Mouse (Mus musculus) embryonic facial prominence, embryonic 13.5 days (tissue): ENCODE data around the gene Smad3. TPM values are rescaled to one million over a fixed set of nuclear protein-coding genes. Genes with fewer than 3 reads are reported as not detected.

ENCODE experiments used
- ATAC-seq: fragments of 200-750 bp; cut with Nextera tagmentation; 2 replicates; pipeline ENCODE4 v1.8.0; 2017; ENCODE audit warnings: low read depth; ENCODE audit not compliant: insufficient number of reproducible peaks, insufficient read depth, low FRiP score, low TSS enrichment
- H3K27ac ChIP-seq: fragments of 300-500 bp; sonication (generic); 2 replicates; pipeline ENCODE4 v1.5.1; 2015; ENCODE audit warnings: moderate library complexity, mild to moderate bottlenecking, inconsistent platforms
- H3K27me3 ChIP-seq: fragments of 300-500 bp; sonication (generic); 2 replicates; pipeline ENCODE4 v1.6.1; 2015; ENCODE audit warnings: mild to moderate bottlenecking, inconsistent platforms
- H3K36me3 ChIP-seq: fragments of 300-500 bp; sonication (generic); 2 replicates; pipeline ENCODE4 v1.6.1; 2015; ENCODE audit warnings: mild to moderate bottlenecking, inconsistent platforms
- H3K4me1 ChIP-seq: fragments of 300-500 bp; sonication (generic); 2 replicates; pipeline ENCODE4 v1.6.1; 2015; ENCODE audit warnings: inconsistent platforms
- H3K4me2 ChIP-seq: fragments of 300-500 bp; sonication (generic); 2 replicates; pipeline ENCODE4 v1.6.1; 2015; ENCODE audit warnings: moderate library complexity, mild to moderate bottlenecking, inconsistent platforms
- H3K4me3 ChIP-seq: fragments of 300-500 bp; sonication (generic); 2 replicates; pipeline ENCODE4 v1.5.1; 2015; ENCODE audit warnings: mild to moderate bottlenecking, inconsistent platforms
- H3K9ac ChIP-seq: fragments of 300-500 bp; sonication (generic); 2 replicates; pipeline ENCODE4 v1.6.1; 2015; ENCODE audit warnings: mild to moderate bottlenecking, inconsistent platforms
- H3K9me3 ChIP-seq: fragments of 300-500 bp; sonication (generic); 2 replicates; pipeline ENCODE4 v1.6.1; 2016; ENCODE audit warnings: inconsistent platforms
- WGBS: fragments of 180-500 bp; shearing (Covaris S2); methylation state at CpG from one replicate; pipeline ENCODE4 v1.1.7; 2015; ENCODE audit warnings: mixed read lengths; 5-methylcytosine and 5-hydroxymethylcytosine counted together
- polyA plus RNA-seq: library from polyadenylated mRNA; unstranded; fragments of >200 nt; fragmentation: Nextera tagmentation; extraction: Ambion mirVana; gene quantifications from 2 replicates; pipeline ENCODE4 v1.2.1, GENCODE M21; 2015

The Smad3 gene
- polyA plus RNA-seq, 1 experiment from 2014 or later: 29.8 TPM

DNA sequence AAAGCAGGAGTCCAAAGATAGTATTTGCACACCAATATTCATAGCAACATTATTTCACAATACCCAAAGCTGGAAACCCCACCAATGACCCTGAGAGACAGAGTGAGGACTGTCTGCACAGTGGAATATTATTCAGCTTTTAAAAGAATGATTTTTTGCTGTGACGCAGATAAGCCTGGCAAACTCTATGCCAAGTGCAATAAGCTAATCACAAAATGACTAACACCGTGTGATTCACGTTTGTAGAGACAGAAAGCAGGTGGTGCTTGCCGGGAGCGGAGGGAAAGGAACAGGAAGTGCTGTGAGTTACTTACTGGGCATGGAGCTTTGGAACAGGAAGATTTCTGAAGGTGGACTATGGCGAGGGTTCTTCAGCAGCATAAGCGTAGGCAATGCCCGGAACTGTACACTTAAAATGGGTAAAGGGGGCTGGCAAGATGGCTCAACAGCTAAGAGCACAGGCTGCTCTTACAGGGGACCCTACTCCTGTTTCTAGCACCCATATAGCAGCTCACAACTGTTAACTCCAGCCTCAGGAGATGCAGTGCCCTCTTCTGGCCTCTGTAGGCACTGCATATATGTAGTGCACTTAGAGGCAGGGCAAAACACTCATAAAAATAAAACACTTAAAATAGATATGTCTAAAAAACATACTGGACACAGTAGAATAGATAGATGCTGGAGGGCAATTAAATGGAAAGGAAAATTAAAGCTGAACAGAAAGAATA lies 3.7 kb upstream of the Smad3 start:
- no peak for ATAC-seq
- Histone ChIP-seq H3K4me3 (no peak overlapping the region), H3K36me3 (no peaks in the 10 kb centered on the region), H3K4me1 (peaks cover 16% of the 10 kb centered on the region), H3K4me2 (no peak overlapping the region), H3K9me3 (peaks cover 5% of the 10 kb centered on the region), H3K9ac (no peak overlapping the region), H3K27ac (no peak overlapping the region), H3K27me3 (no peaks in the 10 kb centered on the region)
- WGBS: 97% methylated on average over 8 of the region's 8 CpGs

DNA sequence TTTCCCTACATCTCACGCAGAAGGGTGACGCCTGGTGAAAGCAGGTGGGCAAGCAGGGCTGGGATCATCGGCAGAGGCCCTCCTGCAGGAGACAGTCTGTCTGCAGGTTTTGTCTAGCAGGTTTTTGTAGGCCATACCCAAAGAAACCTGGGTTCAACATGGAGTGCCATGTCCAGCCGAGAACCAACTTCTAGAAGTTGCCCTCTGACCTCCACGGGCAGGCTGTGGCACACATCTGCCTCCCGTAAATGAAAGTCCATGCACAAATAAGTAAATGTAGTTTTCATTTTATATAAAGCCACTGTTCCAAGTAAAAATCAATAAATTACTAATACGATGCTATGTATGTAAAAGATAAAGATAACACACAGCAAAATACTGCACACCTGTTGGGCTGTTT lies 3.0 kb upstream of the Smad3 start:
- Histone ChIP-seq H3K36me3 (no peaks in the 10 kb centered on the region), H3K9ac (no peak overlapping the region), H3K27ac (no peak overlapping the region), H3K4me2 (no peak overlapping the region), H3K4me1 (peaks cover 24% of the 10 kb centered on the region), H3K27me3 (no peaks in the 10 kb centered on the region), H3K4me3 (no peak overlapping the region), H3K9me3 (peaks cover 5% of the 10 kb centered on the region)
- ATAC-seq: no peak
- 92% methylated on average over 7 of the region's 7 CpGs for WGBS

- no peak overlapping the region; the same call in 1 of the 2 replicates for H3K27ac ChIP-seq
- WGBS: 76% methylated on average over 7 of the region's 7 CpGs
- peak overlapping the region; percentile 93; the same call in 1 of the 2 replicates for H3K4me2 ChIP-seq
- H3K9me3 ChIP-seq: peaks cover 5% of the 10 kb centered on the region
- H3K4me3 ChIP-seq: no peak overlapping the region
- peaks cover 29% of the 10 kb centered on the region for H3K4me1 ChIP-seq
- 0 out of 2 replicates have a peak overlapping the region, but pooled peaks have one; percentile 97 for H3K9ac ChIP-seq
- no peak for ATAC-seq
- no peaks in the 10 kb centered on the region for H3K36me3 ChIP-seq
- no peaks in the 10 kb centered on the region for H3K27me3 ChIP-seq
Observed at GRCm38 (mm10) chr9:63759973-63760722, 2.4 kb upstream of the Smad3 start.

DNA sequence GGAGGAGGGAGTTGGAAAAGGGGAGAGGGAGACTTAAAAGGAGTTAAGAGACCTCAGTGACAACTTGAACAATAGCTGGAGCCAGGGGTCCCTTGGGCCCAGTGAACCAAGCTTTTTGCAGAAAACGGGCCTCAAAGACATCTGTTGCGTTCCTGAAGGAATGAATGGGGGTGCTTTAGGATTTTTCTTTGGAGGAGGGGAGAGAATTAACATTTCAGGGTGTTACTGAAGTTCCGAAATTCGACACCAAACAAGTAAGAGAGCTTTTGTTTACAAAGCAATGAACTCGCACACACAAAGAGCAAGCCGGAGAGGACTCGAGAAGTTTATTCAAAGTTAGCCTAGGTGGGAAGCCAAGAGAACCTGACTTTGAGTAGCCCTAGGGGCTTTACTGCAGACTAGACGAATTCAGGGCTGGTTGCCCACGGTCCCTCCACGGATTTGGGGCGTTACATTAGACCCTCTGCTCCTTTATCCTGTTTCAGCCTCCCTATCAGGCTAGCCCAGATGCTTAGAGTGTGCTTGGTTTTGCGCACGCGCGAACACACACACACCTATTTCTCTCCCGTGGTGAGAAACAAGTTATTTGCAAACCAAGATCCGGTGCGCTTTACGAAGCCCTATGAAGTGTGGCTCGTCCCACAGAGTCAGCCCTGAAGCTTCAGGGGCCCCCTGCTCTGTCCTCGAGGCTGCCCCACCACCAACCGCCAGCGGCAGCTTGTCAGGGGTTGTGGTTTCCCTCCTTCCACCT lies 1.0 kb upstream of the Smad3 start:
- H3K9ac ChIP-seq: peak overlapping the region; percentile 97
- peaks cover 5% of the 10 kb centered on the region for H3K9me3 ChIP-seq
- H3K27me3 ChIP-seq: no peaks in the 10 kb centered on the region
- WGBS: under 1% methylated on average over 23 of the region's 23 CpGs
- H3K4me1 ChIP-seq: peaks cover 42% of the 10 kb centered on the region
- peak overlapping the region; percentile 89 for H3K4me3 ChIP-seq
- H3K36me3 ChIP-seq: no peaks in the 10 kb centered on the region
- H3K27ac ChIP-seq: peak overlapping the region; percentile 98
- ATAC-seq: no peak
- H3K4me2 ChIP-seq: peak overlapping the region; percentile 93

DNA sequence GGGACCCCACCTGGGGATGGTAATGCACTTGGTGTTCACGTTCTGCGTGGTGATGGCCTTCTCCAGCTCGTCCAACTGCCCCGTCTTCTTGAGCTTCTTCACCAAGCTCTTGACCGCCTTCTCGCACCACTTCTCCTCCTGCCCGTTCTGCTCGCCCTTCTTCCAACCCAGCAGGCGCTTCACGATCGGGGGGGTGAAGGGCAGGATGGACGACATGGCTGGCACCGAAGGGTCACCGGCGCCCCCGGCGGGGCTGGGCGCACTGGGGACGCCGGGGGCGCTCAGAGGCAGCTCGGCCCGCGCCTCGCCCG lies 377 bp downstream of the Smad3 start:
- ATAC-seq: no peak

DNA sequence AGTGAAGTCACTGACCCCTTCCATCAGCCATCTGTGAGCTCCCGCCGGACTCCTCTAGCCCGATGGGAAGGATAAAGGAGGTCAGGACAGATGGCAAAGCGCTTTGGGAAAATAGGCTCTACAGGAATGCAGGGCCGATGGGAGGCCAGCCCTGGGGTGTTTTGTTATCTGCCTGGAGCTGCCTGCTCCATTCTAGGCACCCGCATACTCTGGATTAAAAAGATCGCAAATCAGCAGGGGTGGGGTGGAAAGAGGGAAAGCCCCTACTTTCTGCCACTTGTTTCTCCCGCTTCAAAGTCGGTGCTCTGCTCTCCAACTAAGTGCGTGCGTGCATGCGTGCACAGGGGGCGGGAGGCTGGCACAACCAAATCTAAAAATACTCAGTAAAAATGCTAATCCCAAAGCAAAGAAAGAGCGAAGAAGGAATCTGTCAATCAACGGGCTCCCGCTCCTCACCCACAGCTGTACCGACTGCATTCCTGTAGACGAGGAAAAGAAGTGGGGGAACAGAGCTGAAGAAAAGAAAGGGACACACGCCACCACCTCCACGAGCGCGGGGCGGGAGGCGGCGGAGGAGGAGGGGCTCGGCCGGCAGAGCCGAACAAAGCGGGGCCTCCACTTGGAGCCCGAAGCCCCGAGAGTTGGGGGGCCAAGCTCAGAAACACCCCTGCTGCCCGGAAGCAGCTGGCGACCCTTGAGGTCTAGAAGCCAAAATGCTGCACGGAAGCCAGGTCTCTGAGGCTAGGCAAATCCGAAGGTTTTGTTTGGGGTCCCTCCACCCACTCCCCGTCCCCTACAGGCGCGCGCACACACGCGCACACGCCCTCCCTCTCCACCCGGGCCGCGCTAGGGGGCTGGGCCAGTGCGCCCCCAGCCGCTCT lies 973 bp downstream of the Smad3 start:
- under 1% methylated on average over 47 of the region's 47 CpGs for WGBS
- peaks cover 62% of the 10 kb centered on the region for H3K4me1 ChIP-seq

More for the DNA sequence above, 377 bp downstream of the Smad3 start:
- H3K36me3 ChIP-seq: no peaks in the 10 kb centered on the region
- peak overlapping the region; percentile 98 for H3K27ac ChIP-seq
- H3K27me3 ChIP-seq: no peaks in the 10 kb centered on the region
- H3K9ac ChIP-seq: peak overlapping the region; percentile 97
- WGBS: under 1% methylated on average over 26 of the region's 26 CpGs
- peak overlapping the region; percentile 89 for H3K4me3 ChIP-seq
- H3K4me2 ChIP-seq: peak overlapping the region; percentile 93
- H3K4me1 ChIP-seq: peaks cover 56% of the 10 kb centered on the region
- H3K9me3 ChIP-seq: peaks cover 5% of the 10 kb centered on the region

DNA sequence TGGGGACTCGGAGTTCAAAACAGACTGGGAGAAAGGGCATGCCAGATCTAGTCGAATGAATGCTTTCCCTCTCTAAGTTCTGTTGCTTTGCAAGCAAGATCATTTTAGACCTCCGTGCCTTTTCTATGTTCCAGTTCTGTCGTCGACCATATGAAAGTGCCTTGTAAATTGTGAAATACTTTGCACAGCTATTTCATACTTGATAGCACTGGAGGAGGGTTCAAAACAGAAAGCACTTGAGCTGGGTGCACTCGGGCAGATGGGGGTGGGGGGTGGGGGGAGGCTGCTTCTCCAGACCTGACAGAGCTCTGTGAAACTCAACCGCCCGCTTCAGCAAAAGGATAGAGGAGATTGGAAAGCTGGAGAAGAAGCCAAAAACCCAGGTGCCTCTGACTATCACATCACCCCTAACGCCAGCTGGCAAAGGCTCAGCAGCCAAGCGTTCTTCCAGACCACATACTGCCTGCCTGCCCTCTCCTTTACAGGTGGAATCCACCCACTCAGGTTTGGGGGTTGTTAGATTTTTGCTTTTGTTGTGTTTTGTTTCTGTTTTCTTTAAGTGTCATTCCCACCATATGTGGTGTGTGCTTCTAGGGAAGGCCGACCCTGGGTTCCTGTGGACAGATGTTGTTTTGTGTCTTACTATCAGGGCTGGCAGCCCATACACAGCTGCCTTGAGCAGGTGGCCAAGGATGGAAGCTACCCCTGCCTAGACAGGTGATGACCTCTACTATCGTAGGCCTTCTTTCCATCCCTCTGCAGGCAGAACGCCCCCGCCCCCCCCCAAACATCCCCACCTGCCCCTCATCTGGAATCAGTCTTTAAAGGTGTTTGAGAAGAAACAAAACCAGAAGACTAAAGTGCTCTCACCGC lies 1.9 kb downstream of the Smad3 start:
- 17% methylated on average over 15 of the region's 15 CpGs for WGBS

More for the DNA sequence above, 973 bp downstream of the Smad3 start:
- peak overlapping the region; percentile 97 for H3K9ac ChIP-seq
- H3K4me2 ChIP-seq: peak overlapping the region; percentile 93
- ATAC-seq: 0 out of 2 replicates have a peak, but pooled peaks have one; percentile 21
- H3K27me3 ChIP-seq: no peaks in the 10 kb centered on the region
- no peaks in the 10 kb centered on the region for H3K36me3 ChIP-seq
- peaks cover 5% of the 10 kb centered on the region for H3K9me3 ChIP-seq
- H3K27ac ChIP-seq: peak overlapping the region; percentile 98
- H3K4me3 ChIP-seq: peak overlapping the region; percentile 89

GRCm38 (mm10) chr9:63754556-63755510 lies 3.0 kb downstream of the Smad3 start:
- 0 out of 2 replicates have a peak overlapping the region, but pooled peaks have one; percentile 13 for H3K27ac ChIP-seq
- peak overlapping the region; percentile 89 for H3K4me3 ChIP-seq
- peak overlapping the region; percentile 93 for H3K4me2 ChIP-seq
- H3K36me3 ChIP-seq: no peaks in the 10 kb centered on the region
- no peak for ATAC-seq
- no peaks in the 10 kb centered on the region for H3K9me3 ChIP-seq
- H3K27me3 ChIP-seq: no peaks in the 10 kb centered on the region
- H3K9ac ChIP-seq: peak overlapping the region; percentile 97
- peaks cover 79% of the 10 kb centered on the region for H3K4me1 ChIP-seq
- 37% methylated on average over 23 of the region's 23 CpGs for WGBS

More for the DNA sequence above, 1.9 kb downstream of the Smad3 start:
- H3K9me3 ChIP-seq: no peaks in the 10 kb centered on the region
- H3K4me1 ChIP-seq: peaks cover 69% of the 10 kb centered on the region
- peak overlapping the region; percentile 93 for H3K4me2 ChIP-seq
- H3K36me3 ChIP-seq: no peaks in the 10 kb centered on the region
- H3K27me3 ChIP-seq: no peaks in the 10 kb centered on the region
- H3K4me3 ChIP-seq: peak overlapping the region; percentile 89
- H3K27ac ChIP-seq: peak overlapping the region; percentile 98
- no peak for ATAC-seq
- H3K9ac ChIP-seq: peak overlapping the region; percentile 97

GRCm38 (mm10) chr9:63754039-63754438 lies 3.8 kb downstream of the Smad3 start:
- Histone ChIP-seq H3K9me3 (no peaks in the 10 kb centered on the region), H3K4me1 (peaks cover 79% of the 10 kb centered on the region), H3K27ac (no peak overlapping the region), H3K27me3 (no peaks in the 10 kb centered on the region), H3K4me3 (peak overlapping the region; percentile 89), H3K36me3 (no peaks in the 10 kb centered on the region), H3K9ac (0 out of 2 replicates have a peak overlapping the region, but pooled peaks have one; percentile 97), H3K4me2 (peak overlapping the region; percentile 93)
- WGBS: 53% methylated on average over 5 of the region's 5 CpGs
- no peak for ATAC-seq
